Mouse (Mus musculus) urinary bladder, postnatal 4 days (tissue): ENCODE results near the gene Palld.

Source experiments
- DNase-seq, 2 experiments: peaks; one replicate each; pipeline ENCODE4 v3.0.0; 2021 to 2022; ENCODE audit warnings: low spot score in 2 of 2

Gene Palld

GRCm38 (mm10) chr8:61629631-61629968 is 272.9 kb downstream of the Palld start:
- no peak for DNase-seq

GRCm38 (mm10) chr8:61628938-61629630 is 273.4 kb downstream of the Palld start:
- no peak for DNase-seq

- no peak for DNase-seq
Measured at GRCm38 (mm10) chr8:61626246-61626952, 276.1 kb downstream of the Palld start.

GRCm38 (mm10) chr8:61625656-61626210 is 276.8 kb downstream of the Palld start:
- DNase-seq, result no peak

GRCm38 (mm10) chr8:61623485-61624417 is 278.7 kb downstream of the Palld start:
- no peak for DNase-seq

GRCm38 (mm10) chr8:61621300-61621699 is 281.2 kb downstream of the Palld start:
- no peak for DNase-seq

GRCm38 (mm10) chr8:61617651-61618050 is 284.8 kb downstream of the Palld start:
- no peak for DNase-seq

GRCm38 (mm10) chr8:61617049-61617448 is 285.4 kb downstream of the Palld start:
- no peak for DNase-seq

- no peak for DNase-seq
Measured at GRCm38 (mm10) chr8:61615711-61616697, 286.5 kb downstream of the Palld start.

- DNase-seq, result no peak
Measured at GRCm38 (mm10) chr8:61611741-61612140, 290.7 kb downstream of the Palld start.

GRCm38 (mm10) chr8:61611077-61611476 is 291.4 kb downstream of the Palld start:
- DNase-seq, result no peak

- DNase-seq, result no peak
Measured at GRCm38 (mm10) chr8:61610546-61610945, 291.9 kb downstream of the Palld start.

- DNase-seq, result no peak
Measured at GRCm38 (mm10) chr8:61607463-61607813, 295.1 kb downstream of the Palld start.

- DNase-seq, result peak; percentile 71 to 87
Measured at GRCm38 (mm10) chr8:61606795-61607462, 295.6 kb downstream of the Palld start.

- DNase-seq, result no peak
Measured at GRCm38 (mm10) chr8:61604871-61605270, 297.6 kb downstream of the Palld start.

- DNase-seq, result no peak
Measured at GRCm38 (mm10) chr8:61596889-61597288, 305.6 kb downstream of the Palld start.

- no peak for DNase-seq
Measured at GRCm38 (mm10) chr8:61591446-61591845, 311.0 kb downstream of the Palld start.

- peak; percentile 85 to 92 for DNase-seq
Measured at GRCm38 (mm10) chr8:61590551-61591431, 311.7 kb downstream of the Palld start.

- DNase-seq, result no peak
Measured at GRCm38 (mm10) chr8:61589972-61590391, 312.5 kb downstream of the Palld start.
